Mouse (Mus musculus): ENCODE results near the gene Kdm6a. TPM values are rescaled to one million over a fixed set of nuclear protein-coding genes. Genes with fewer than 3 reads are reported as not detected.

The Kdm6a gene
- total RNA-seq, 2 experiments from 2014 or later: 15.4 to 33.7 TPM

Other genes with a start within 250 kb of the Kdm6a start
- not detected for gene Dusp21, start 16.7 kb upstream of the Kdm6a start, total RNA-seq (2021)